Mouse (Mus musculus) heart, postnatal 0 days (tissue): Measurements from ENCODE around the gene Sds.

Source experiments
- CTCF ChIP-seq: IDR thresholded peaks from 2 replicates; pipeline ENCODE4 v1.5.1; 2016; ENCODE audit warnings: antibody characterized with exemption, control low read depth, low read depth
- EP300 ChIP-seq: IDR thresholded peaks from 2 replicates; pipeline ENCODE4 v1.6.1; 2016; ENCODE audit warnings: antibody characterized with exemption, low read depth

- TF ChIP-seq CTCF (no peak), EP300 (no peak)
Observed at GRCm38 (mm10) chr5:120426572-120426971, 49.8 kb upstream of the Sds start.
